Mouse (Mus musculus) heart, adult 2 months (tissue): Measurements from ENCODE around the gene Ctbp2.
A peak's percentile ranks its signal among the peaks of the same experiment; 100 is the strongest.

Experiments
- CTCF ChIP-seq: fragments of 200-600 bp; IDR thresholded peaks from 2 replicates; pipeline ENCODE4 v1.8.1; 2022; ENCODE audit warnings: antibody characterized with exemption, mild to moderate bottlenecking, moderate library complexity
- EP300 ChIP-seq: fragments of 200-500 bp; IDR thresholded peaks from 2 replicates; pipeline ENCODE4 v1.6.1; 2011; ENCODE audit warnings: low read depth, low read length, control low read depth; ENCODE audit not compliant: insufficient read depth

- TF ChIP-seq CTCF, result peak; percentile 58
- no peak for TF ChIP-seq EP300
Measured at GRCm38 (mm10) chr7:133113185-133113895, 10.8 kb downstream of the Ctbp2 start.
